Mouse (Mus musculus): ENCODE results near the gene Aimp2.

Gene Aimp2

GRCm38 (mm10) chr5:143902111-143902510, 7.5 kb downstream of the Aimp2 start:
- no peak for DNase-seq (ENCODE audit: low read depth)

DNA sequence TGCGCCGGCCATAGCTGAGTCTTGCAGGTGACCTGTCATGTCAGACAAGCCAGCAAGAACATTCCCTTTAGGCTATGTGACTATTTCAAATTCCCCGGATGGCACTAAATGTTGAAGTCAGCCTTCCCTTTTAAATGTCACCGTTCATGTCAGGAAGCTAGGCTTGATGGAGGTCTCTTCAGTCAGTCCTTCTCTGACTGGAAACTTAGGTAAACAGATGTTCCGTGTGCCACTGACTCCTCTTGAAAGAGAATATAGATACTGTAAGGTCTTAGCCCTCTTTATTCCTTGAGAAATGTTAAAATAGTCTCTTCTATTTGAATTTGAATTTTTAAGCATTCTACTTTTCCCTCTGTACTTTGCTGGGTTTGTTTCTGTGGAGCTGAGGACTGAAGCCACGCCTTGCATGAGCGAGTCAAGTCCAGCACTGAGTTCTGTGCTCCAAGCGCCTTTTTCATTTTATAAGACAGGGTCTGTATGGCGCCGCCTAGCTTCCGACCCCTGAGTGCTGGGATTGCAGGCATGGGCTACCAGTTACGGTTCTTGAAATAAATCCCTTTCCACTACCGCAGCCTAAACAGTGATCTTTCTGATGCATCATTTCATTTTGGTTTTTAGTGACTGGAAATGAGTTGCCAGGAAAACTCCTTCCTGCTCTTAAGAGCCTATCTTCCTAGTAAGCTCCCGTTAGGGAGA, 11.9 kb downstream of the Aimp2 start, which contains the start of gene Ankrd61:
Ankrd61 (minus strand) TSS at position 51 of the 696 bp plus-strand sequence.
- no peak for DNase-seq (ENCODE audit: low read depth)

- no peak for DNase-seq (ENCODE audit: low read depth)
Measured at GRCm38 (mm10) chr5:143893396-143893795, 16.3 kb downstream of the Aimp2 start.

GRCm38 (mm10) chr5:143892255-143892886, 17.3 kb downstream of the Aimp2 start:
- no peak for DNase-seq (ENCODE audit: low read depth)

DNA sequence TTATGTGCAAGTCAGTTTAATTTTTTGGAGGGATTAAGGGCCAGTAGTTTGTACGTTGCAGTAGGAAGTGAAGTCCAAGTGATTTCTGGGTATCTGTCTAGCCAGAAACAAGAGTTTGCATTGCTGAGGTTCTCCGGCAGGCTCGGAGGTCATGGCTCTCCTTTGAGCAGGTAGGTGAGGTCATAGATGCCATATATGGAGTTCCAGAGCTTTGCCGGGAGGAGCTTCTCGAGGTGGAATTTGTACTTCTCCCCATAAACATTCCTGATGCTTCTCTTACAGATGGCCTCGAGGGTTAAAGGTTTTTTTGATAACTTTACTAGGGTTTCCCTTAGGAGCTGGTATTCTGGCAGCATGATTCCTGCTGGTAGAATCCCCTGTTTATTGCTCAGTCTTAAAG, 18.9 kb downstream of the Aimp2 start:
- no peak for DNase-seq (ENCODE audit: low read depth)

DNA sequence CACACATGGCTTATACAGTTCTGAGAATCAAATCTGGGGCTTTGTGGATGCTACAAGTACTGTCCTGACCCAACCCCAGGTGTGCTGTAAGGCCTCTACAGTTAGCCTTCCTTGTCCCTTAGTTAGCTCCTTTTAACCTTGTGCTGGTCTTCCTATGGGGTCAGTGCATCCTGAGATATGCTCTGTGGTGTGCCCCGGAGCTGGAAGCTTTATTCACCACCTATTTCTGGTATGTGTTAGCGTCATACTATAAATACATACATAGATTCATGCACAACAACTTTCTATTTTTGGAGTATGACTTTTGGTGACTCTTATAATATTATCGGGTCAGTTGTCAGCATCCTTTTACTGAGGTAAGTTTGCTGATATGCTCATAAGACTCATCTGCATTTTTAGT, 24.4 kb downstream of the Aimp2 start:
- no peak for DNase-seq (ENCODE audit: low read depth)

DNA sequence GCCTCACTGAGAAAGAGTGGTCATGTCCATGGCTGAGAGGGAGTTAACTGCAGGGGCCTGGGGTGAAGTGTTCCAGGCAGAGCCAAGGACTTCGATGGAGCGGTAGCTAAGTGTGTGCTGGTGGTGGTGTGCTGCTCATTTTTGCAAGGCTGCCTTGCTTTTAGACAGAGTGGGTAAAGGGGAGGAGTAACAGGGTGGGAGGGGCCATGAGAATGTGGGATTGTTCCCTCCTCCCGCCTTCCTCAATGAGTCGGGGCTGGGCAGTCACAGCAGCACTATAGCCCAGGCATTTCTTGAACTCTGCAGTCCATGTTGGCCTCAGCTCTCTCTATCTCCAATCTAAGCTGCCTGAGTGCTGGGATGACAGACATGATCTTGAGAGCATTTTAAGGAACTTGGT, 35.1 kb downstream of the Aimp2 start:
- no peak for DNase-seq (ENCODE audit: low read depth)

GRCm38 (mm10) chr5:143871547-143872169, 38.0 kb downstream of the Aimp2 start:
- DNase-seq (ENCODE audit: low read depth): no peak
